Comparison of ENCODE assay signal across 15 mouse cellular contexts in genomic region chr2:102725054-102725453, GRCm38 (mm10).
"Had no signal": no experiment of that assay in that cellular context is flagged by ENCODE, and none has a peak within 500 bp of the region (broad histone marks: within the 10 kb centered on the region; RNA-seq: fewer than 3 reads in every experiment).

No protein-coding gene starts in this region.

- H3K4me2 ChIP-seq: limb, embryonic 13.5 days; midbrain, embryonic 15.5 days; neural tube, embryonic 12.5 days had no signal

- H3K9ac ChIP-seq: limb, embryonic 13.5 days; liver, embryonic 14.5 days; midbrain, embryonic 15.5 days; neural tube, embryonic 12.5 days had no signal

- H3K36me3 ChIP-seq: limb, embryonic 13.5 days; midbrain, embryonic 10.5 days; midbrain, embryonic 15.5 days; neural tube, embryonic 12.5 days had no signal

- DNase-seq: kidney, adult 8-10 months; kidney, postnatal 25 days; layer of hippocampus, postnatal 36 days; left cerebral cortex, postnatal 4 days; lung, adult 18-20 months; lung, postnatal 4 days; right cerebral cortex, postnatal 25 days; thymus, adult 2 months; thymus, postnatal 25 days had no signal

- H3K27ac ChIP-seq: limb, embryonic 13.5 days; liver, embryonic 14.5 days; midbrain, embryonic 10.5 days; midbrain, embryonic 15.5 days; neural tube, embryonic 12.5 days had no signal

- ATAC-seq: intestine, postnatal 0 days; midbrain, embryonic 15.5 days had no signal

- H3K4me1 ChIP-seq: midbrain, embryonic 15.5 days had no signal

- H3K27me3 ChIP-seq: midbrain, embryonic 15.5 days; neural tube, embryonic 12.5 days had no signal

- H3K9me3 ChIP-seq: limb, embryonic 13.5 days; midbrain, embryonic 10.5 days; midbrain, embryonic 15.5 days; neural tube, embryonic 12.5 days had no signal

- H3K4me3 ChIP-seq: limb, embryonic 13.5 days; midbrain, embryonic 10.5 days; midbrain, embryonic 15.5 days; neural tube, embryonic 12.5 days had no signal
